Mouse (Mus musculus) right cerebral cortex, postnatal 36 days (tissue): ENCODE data around the gene Cers6.

Experiments
- DNase-seq, 2 experiments: peaks; one replicate each; pipeline ENCODE4 v3.0.0; 2022; ENCODE audit warnings: low spot score in 2 of 2, mixed read lengths in 1 of 2

Cers6 gene

GRCm38 (mm10) chr2:69061910-69062689 is 200.9 kb downstream of the Cers6 start:
- DNase-seq, result no peak

- no peak for DNase-seq
Observed at GRCm38 (mm10) chr2:69064759-69065158, 203.5 kb downstream of the Cers6 start.

GRCm38 (mm10) chr2:69071440-69072235 is 210.4 kb downstream of the Cers6 start:
- DNase-seq, result no peak

GRCm38 (mm10) chr2:69077189-69077588 is 215.9 kb downstream of the Cers6 start:
- no peak for DNase-seq

GRCm38 (mm10) chr2:69080760-69081159 is 219.5 kb downstream of the Cers6 start:
- no peak for DNase-seq

GRCm38 (mm10) chr2:69082499-69083197 is 221.4 kb downstream of the Cers6 start:
- DNase-seq, result no peak

- DNase-seq, result no peak
Observed at GRCm38 (mm10) chr2:69083198-69083509, 221.9 kb downstream of the Cers6 start.

- DNase-seq, result no peak
Observed at GRCm38 (mm10) chr2:69084416-69084815, 223.2 kb downstream of the Cers6 start.

GRCm38 (mm10) chr2:69086505-69087260 is 225.4 kb downstream of the Cers6 start:
- no peak for DNase-seq

- no peak for DNase-seq
Observed at GRCm38 (mm10) chr2:69095836-69096235, 234.6 kb downstream of the Cers6 start.

- peak; percentile 40 to 45 for DNase-seq
Observed at GRCm38 (mm10) chr2:69096821-69097220, 235.6 kb downstream of the Cers6 start.

- no peak for DNase-seq
Observed at GRCm38 (mm10) chr2:69097526-69097925, 236.3 kb downstream of the Cers6 start.

- no peak for DNase-seq
Observed at GRCm38 (mm10) chr2:69098701-69099100, 237.5 kb downstream of the Cers6 start.

- DNase-seq, result no peak
Observed at GRCm38 (mm10) chr2:69099147-69099546, 237.9 kb downstream of the Cers6 start.

- no peak for DNase-seq
Observed at GRCm38 (mm10) chr2:69100706-69101105, 239.5 kb downstream of the Cers6 start.

- no peak for DNase-seq
Observed at GRCm38 (mm10) chr2:69103526-69103925, 242.3 kb downstream of the Cers6 start.

GRCm38 (mm10) chr2:69104511-69105145 is 243.4 kb downstream of the Cers6 start:
- peak; percentile 26 to 49 for DNase-seq

- DNase-seq, result no peak
Observed at GRCm38 (mm10) chr2:69109246-69109645, 248.0 kb downstream of the Cers6 start.

GRCm38 (mm10) chr2:69109710-69110109 is 248.5 kb downstream of the Cers6 start:
- DNase-seq, result no peak

GRCm38 (mm10) chr2:69112609-69113008 is 251.4 kb downstream of the Cers6 start:
- DNase-seq, result no peak

GRCm38 (mm10) chr2:69113829-69114547 is 252.7 kb downstream of the Cers6 start:
- DNase-seq, result no peak
